Mouse (Mus musculus): Measurements from ENCODE around the gene Panx2.

DNA sequence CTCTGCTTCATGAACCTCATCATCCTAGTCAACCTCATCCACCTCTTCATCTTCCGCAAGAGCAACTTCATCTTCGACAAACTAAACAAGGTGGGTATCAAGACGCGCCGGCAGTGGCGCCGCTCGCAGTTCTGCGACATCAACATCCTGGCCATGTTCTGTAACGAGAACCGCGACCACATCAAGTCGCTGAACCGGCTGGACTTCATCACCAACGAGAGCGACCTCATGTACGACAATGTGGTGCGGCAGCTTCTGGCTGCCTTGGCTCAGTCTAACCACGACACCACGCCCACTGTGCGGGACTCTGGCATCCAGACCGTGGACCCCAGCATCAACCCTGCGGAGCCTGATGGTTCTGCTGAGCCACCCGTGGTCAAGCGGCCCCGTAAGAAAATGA is 8.7 kb downstream of the Panx2 start:
- TF ChIP-seq CTCF (IDR thresholded peaks at IDR 0.05; ENCODE audit: low read depth, low read length) (no peak), POLR2A (IDR thresholded peaks at IDR 0.05; ENCODE audit: insufficient read depth, low read length) (no peak), EP300 (IDR thresholded peaks at IDR 0.05; ENCODE audit: insufficient read depth, low read depth, low read length) (no peak)

Measured in ES-Bruce4 (cell line).